Mouse (Mus musculus) gastrocnemius, adult 2 months (tissue): ENCODE results near the gene Hsd17b12. TPM values are rescaled to one million over a fixed set of nuclear protein-coding genes. Genes with fewer than 3 reads are reported as not detected.
A peak's percentile ranks its signal among the peaks of the same experiment; 100 is the strongest.

ENCODE experiments used
- DNase-seq: peaks from one replicate; pipeline ENCODE4 v3.0.0; 2022
- H3K27ac ChIP-seq: fragments of 200-600 bp; 2 replicates; pipeline ENCODE4 v1.8.1; 2022; ENCODE audit warnings: mild to moderate bottlenecking
- H3K4me3 ChIP-seq: fragments of 200-600 bp; 2 replicates; pipeline ENCODE4 v1.8.1; 2022; ENCODE audit warnings: mild to moderate bottlenecking, moderate library complexity
- CTCF ChIP-seq: fragments of 200-600 bp; IDR thresholded peaks from 2 replicates; pipeline ENCODE4 v1.8.1; 2022; ENCODE audit warnings: antibody characterized with exemption, mild to moderate bottlenecking, moderate library complexity
- intact Hi-C: fragments of 180-260 bp; cut with DNase I; formaldehyde crosslinking; loops from one replicate; pipeline ENCODE4 v1.15.1; 2025
- total RNA-seq, 2 experiments: library from RNA; stranded (reverse); gene quantifications; 2 replicates each; pipeline ENCODE4 v1.2.3; 2021

The Hsd17b12 gene
- total RNA-seq, 2 experiments from 2014 or later: 5.1 to 8.2 TPM

- no peak overlapping the region for H3K4me3 ChIP-seq
- intact Hi-C loops: no loop called here
- DNase-seq: no peak
- no peak overlapping the region for H3K27ac ChIP-seq
- no peak for TF ChIP-seq CTCF
Observed at GRCm38 (mm10) chr2:94144520-94145145, 13.1 kb downstream of the Hsd17b12 start.

GRCm38 (mm10) chr2:94141293-94141692 is 16.5 kb downstream of the Hsd17b12 start:
- intact Hi-C loops: no loop called here
- H3K4me3 ChIP-seq: no peak overlapping the region
- H3K27ac ChIP-seq: no peak overlapping the region
- no peak for DNase-seq
- no peak for TF ChIP-seq CTCF

- Histone ChIP-seq H3K4me3 (no peak overlapping the region), H3K27ac (no peak overlapping the region)
- peak; percentile 15; the same call in 1 of the 2 replicates for TF ChIP-seq CTCF
- intact Hi-C loops: no loop called here
- no peak for DNase-seq
Observed at GRCm38 (mm10) chr2:94138469-94139390, 19.0 kb downstream of the Hsd17b12 start.

- no peak for TF ChIP-seq CTCF
- no peak for DNase-seq
- intact Hi-C loops: no loop called here
- Histone ChIP-seq H3K27ac (no peak overlapping the region), H3K4me3 (no peak overlapping the region)
Observed at GRCm38 (mm10) chr2:94136837-94137236, 20.9 kb downstream of the Hsd17b12 start.

GRCm38 (mm10) chr2:94128496-94128895 is 29.3 kb downstream of the Hsd17b12 start:
- peak overlapping the region; percentile 43 for H3K4me3 ChIP-seq
- no peak for DNase-seq
- intact Hi-C loops: no loop called here
- no peak for TF ChIP-seq CTCF
- peak overlapping the region; percentile 9; the same call in 1 of the 2 replicates for H3K27ac ChIP-seq

- intact Hi-C loops: no loop called here
- no peak for DNase-seq
- Histone ChIP-seq H3K4me3 (peak overlapping the region; percentile 9), H3K27ac (peak overlapping the region; percentile 57)
- TF ChIP-seq CTCF: no peak
Observed at GRCm38 (mm10) chr2:94122182-94123041, 35.4 kb downstream of the Hsd17b12 start.

- DNase-seq: no peak
- Histone ChIP-seq H3K4me3 (no peak overlapping the region), H3K27ac (no peak overlapping the region)
- no peak for TF ChIP-seq CTCF
- intact Hi-C loops: no loop called here
Observed at GRCm38 (mm10) chr2:94103758-94104157, 54.0 kb downstream of the Hsd17b12 start.

- DNase-seq: no peak
- intact Hi-C loops: no loop called here
- H3K4me3 ChIP-seq: no peak overlapping the region
- TF ChIP-seq CTCF: no peak
- H3K27ac ChIP-seq: no peak overlapping the region
Observed at GRCm38 (mm10) chr2:94089901-94090300, 67.9 kb downstream of the Hsd17b12 start.

GRCm38 (mm10) chr2:94069482-94069881 is 88.3 kb downstream of the Hsd17b12 start:
- intact Hi-C loops: no loop called here
- TF ChIP-seq CTCF: no peak
- H3K4me3 ChIP-seq: no peak overlapping the region

GRCm38 (mm10) chr2:94066540-94067135 is 91.1 kb downstream of the Hsd17b12 start:
- no peak overlapping the region for H3K4me3 ChIP-seq
- no peak overlapping the region for H3K27ac ChIP-seq
- no peak for DNase-seq
- no peak for TF ChIP-seq CTCF
- intact Hi-C loops: no loop called here

More at GRCm38 (mm10) chr2:94069482-94069881, 88.3 kb downstream of the Hsd17b12 start:
- H3K27ac ChIP-seq: no peak overlapping the region
- no peak for DNase-seq

- intact Hi-C loops: no loop called here
Observed at GRCm38 (mm10) chr2:94066120-94066519, 91.6 kb downstream of the Hsd17b12 start.

GRCm38 (mm10) chr2:94062791-94063190 is 95.0 kb downstream of the Hsd17b12 start:
- intact Hi-C loops: no loop called here
- DNase-seq: no peak
- no peak for TF ChIP-seq CTCF
- Histone ChIP-seq H3K27ac (no peak overlapping the region), H3K4me3 (no peak overlapping the region)

More at GRCm38 (mm10) chr2:94066120-94066519, 91.6 kb downstream of the Hsd17b12 start:
- TF ChIP-seq CTCF: no peak
- no peak overlapping the region for H3K27ac ChIP-seq
- no peak for DNase-seq
- no peak overlapping the region for H3K4me3 ChIP-seq
